Mouse (Mus musculus) cerebellum, adult 2 months (tissue): ENCODE data around the gene Pus7l.

Experiments
- CTCF ChIP-seq: fragments of 200-500 bp; IDR thresholded peaks from 2 replicates; pipeline ENCODE4 v1.5.1; 2011; ENCODE audit warnings: low read depth, mild to moderate bottlenecking, control low read depth, low read length, moderate library complexity, borderline replicate concordance; ENCODE audit not compliant: insufficient read depth
- POLR2A ChIP-seq: fragments of 200-500 bp; IDR thresholded peaks from 2 replicates; pipeline ENCODE4 v1.6.1; 2011; ENCODE audit warnings: low read length, control low read depth, borderline replicate concordance; ENCODE audit not compliant: insufficient read depth

DNA sequence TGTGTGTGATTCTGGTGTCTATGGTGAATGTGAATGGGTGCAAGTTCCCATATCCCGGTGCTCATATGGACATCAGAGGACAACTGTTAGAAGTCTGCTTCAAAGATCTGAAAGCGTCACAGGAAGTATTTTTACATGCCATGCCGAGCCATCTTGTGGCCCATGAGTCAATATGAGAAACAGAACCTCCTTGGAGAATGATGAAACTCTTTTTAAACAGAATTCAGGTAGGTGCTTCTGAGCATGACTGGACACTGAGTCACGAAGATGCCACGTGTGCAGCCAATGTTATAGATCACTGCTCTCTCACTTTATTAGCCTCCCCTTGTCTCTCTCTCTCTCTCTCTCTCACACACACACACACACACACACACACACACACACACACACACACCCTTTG, 67.4 kb downstream of the Pus7l start:
- TF ChIP-seq CTCF (no peak), POLR2A (no peak)
